Mouse (Mus musculus) liver, adult 2 months (tissue): ENCODE data around the gene Rftn2.

Source experiments
- CTCF ChIP-seq: fragments of 200-500 bp; IDR thresholded peaks from 2 replicates; pipeline ENCODE4 v1.5.1; 2011; ENCODE audit warnings: low read depth, low read length, control low read depth
- POLR2A ChIP-seq: fragments of 200-500 bp; IDR thresholded peaks from 2 replicates; pipeline ENCODE4 v1.6.1; 2011; ENCODE audit warnings: low read length, control low read depth; ENCODE audit not compliant: insufficient read depth; ENCODE audit errors: extremely low read depth

- TF ChIP-seq POLR2A (no peak), CTCF (no peak)
Measured at GRCm38 (mm10) chr1:55192015-55192414, 34.6 kb downstream of the Rftn2 start.
